Mouse (Mus musculus) kidney, postnatal 36 days (tissue): ENCODE results near the gene Med13l.

Experiments
- DNase-seq, 2 experiments: peaks; one replicate each; pipeline ENCODE4 v3.0.0; 2021 to 2022; ENCODE audit warnings: mixed read lengths in 2 of 2

The Med13l gene

GRCm38 (mm10) chr5:118661751-118662150 is 101.3 kb downstream of the Med13l start:
- DNase-seq = no peak

GRCm38 (mm10) chr5:118663999-118664398 is 103.5 kb downstream of the Med13l start:
- peak in 1 of 2 experiments; percentile 31 for DNase-seq

DNA sequence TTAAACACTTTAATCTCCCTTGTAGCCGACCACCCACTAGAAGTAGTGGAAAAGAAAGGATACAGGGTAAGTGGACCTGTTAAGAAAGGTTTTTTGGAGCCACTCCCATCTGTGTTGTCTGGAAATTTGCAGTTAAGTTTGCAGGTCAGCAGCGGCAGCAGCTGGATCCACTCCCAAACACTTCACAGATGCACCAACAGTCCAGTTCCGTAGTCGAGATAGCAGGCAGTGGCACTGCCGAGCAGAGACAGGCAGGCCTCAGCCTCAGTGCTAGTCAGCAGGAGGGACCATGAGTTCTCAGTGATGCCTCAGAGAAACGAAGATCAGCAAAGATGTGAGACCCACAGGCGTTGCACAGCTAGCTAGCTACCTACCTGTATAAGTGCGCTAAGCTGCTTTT is 104.5 kb downstream of the Med13l start:
- no peak for DNase-seq

GRCm38 (mm10) chr5:118666437-118667207 is 106.1 kb downstream of the Med13l start:
- no peak for DNase-seq

- DNase-seq = peak in 1 of 2 experiments; percentile 48
Measured at GRCm38 (mm10) chr5:118667863-118668262, 107.4 kb downstream of the Med13l start.

DNA sequence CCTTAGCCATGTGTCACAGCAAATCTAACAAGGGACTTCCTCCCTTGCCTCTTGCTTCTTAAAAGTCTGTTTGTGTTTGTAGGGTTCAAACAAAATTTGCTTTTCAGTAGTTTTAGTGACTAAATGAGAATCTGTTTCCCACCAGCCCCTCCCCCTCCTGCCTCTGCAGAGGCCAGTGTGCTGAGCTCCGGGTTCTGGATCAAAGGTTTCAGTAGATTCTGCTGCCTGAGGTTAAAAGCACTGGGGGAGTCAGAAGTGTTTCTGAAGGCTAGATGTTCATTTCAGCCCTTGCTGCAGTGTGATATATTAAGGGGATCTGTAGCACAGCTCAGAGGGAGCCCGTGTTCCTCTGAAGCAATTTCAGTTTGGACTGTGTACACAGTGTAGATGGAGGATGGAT is 108.5 kb downstream of the Med13l start:
- DNase-seq = peak; percentile 51 to 73

DNA sequence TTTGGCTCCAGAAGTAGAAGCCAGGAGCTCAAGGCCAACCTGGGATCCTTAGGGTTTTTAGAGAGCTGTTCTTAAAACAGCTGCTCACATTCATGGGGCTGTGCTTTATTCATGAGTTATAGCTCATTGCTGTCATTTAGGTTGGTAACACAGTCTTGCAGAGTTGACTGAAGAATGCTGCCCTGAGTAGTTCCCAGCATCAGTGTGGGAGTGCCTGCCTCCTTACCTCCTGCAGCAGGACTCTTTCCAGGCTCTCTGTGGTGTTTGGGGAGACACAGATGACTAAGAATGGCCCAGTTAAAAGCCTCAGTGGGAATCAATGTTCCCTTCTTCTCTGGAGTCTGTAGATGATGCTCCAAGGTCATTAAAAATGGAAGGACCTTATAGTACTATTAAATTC is 111.6 kb downstream of the Med13l start:
- no peak for DNase-seq

GRCm38 (mm10) chr5:118673859-118674258 is 113.4 kb downstream of the Med13l start:
- DNase-seq = no peak

- DNase-seq = no peak
Measured at GRCm38 (mm10) chr5:118674321-118674720, 113.8 kb downstream of the Med13l start.

DNA sequence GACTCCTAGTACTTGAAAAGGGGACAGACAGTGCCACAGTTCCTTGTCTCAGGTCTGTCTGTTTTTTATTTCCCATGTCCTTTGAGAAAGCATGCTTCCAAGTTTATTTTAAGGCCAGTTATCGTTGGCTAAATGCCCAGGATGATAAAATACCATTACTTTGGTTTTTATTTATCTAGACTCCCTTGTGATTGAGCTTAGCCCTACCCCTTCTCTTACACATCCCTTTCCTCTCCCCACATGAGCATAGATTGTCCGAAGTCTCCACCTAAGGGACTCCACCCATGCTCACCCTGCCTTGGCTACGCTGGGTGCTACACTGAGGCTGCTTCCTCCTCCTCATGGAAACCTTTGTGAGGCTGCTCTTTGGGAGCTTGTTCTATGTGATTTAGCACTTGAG is 115.2 kb downstream of the Med13l start:
- DNase-seq = peak in 1 of 2 experiments; percentile 34

- no peak for DNase-seq
Measured at GRCm38 (mm10) chr5:118676151-118676918, 115.9 kb downstream of the Med13l start.

- peak; percentile 59 to 60 for DNase-seq
Measured at GRCm38 (mm10) chr5:118679283-118679835, 118.9 kb downstream of the Med13l start.

- no peak for DNase-seq
Measured at GRCm38 (mm10) chr5:118680853-118681252, 120.4 kb downstream of the Med13l start.

DNA sequence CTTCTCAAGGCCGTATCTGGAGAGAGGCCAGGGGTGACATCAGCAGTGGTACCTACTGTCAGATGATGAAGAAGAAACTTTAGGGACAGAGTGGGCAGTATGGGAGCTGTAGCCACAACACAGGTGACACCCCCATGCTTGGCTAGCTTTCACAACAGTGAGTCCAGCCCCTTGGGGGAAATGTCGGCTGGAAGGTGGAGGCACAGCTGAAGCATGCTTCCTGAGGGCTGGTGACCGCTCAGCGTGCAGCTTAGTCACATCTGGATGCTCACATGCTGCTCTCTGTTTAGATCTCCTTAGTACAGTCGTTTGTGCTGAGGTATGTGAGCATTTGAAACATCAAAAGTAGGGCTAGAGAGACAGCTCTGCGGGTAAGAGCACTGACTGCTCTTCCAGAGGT is 121.5 kb downstream of the Med13l start:
- no peak for DNase-seq

- peak; percentile 42 to 44 for DNase-seq
Measured at GRCm38 (mm10) chr5:118685145-118685544, 124.7 kb downstream of the Med13l start.

DNA sequence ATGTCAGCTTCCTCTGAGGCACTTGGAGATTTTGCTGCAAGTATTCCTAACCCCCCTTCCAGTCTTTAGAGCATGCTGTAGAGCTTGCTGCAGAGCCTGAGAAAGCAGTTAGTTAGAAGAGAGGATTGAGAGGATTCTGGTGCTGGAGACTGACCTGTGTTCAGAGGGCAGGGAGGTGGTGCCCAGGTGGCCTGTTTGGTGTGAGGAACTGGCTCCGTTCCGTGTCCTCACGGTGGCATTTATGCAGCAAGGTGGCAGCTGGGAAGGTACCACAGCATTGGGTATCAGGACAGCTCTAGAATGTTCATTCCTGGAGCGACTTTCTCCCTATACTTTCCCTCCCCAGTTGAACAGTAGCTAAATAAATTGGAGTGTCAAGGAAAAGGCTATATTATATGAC is 125.5 kb downstream of the Med13l start:
- DNase-seq = peak; percentile 36 to 61

GRCm38 (mm10) chr5:118688886-118689835 is 128.7 kb downstream of the Med13l start:
- no peak for DNase-seq

- DNase-seq = no peak
Measured at GRCm38 (mm10) chr5:118691025-118691709, 130.7 kb downstream of the Med13l start.

GRCm38 (mm10) chr5:118691710-118692040 is 131.2 kb downstream of the Med13l start:
- no peak for DNase-seq

DNA sequence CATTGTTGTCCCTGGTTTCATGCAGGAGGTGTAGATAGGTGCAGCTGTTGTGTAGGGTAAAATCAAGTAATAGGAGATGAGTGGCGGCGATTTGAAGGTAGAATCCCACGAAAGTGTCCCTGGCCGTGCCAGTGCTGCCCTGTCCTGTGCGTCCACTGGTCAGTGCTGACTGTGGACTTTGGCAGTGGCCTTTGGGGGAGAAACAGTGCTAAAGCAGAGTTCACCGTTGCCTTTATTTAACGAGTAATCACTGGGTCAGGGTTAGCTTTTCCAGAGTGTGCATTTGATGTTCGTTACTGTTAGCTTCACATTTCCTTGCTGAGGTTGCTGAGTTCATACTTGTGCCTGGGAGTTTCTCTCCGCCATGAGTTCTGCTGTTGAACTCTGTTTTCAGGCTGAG is 133.5 kb downstream of the Med13l start:
- peak; percentile 66 to 69 for DNase-seq

DNA sequence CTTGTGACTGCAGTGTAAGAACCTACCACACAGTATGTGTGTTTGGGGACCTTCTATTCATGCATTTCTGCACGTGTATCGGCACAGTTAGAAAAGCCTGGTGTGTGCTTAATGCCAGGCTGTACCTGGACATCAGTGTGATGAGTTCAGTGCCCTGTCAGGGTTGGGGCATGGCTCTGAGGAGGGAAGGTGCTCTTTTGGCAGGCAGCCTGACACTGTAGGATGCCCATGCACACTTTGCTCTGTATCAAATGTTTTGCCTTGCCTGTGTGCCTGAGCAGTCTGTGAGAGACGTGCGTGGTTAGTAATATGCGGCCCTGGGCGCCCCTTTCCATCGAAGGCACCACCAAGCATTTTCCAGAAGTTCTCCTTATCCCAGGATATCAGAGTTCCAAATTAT is 136.6 kb downstream of the Med13l start:
- DNase-seq = no peak

DNA sequence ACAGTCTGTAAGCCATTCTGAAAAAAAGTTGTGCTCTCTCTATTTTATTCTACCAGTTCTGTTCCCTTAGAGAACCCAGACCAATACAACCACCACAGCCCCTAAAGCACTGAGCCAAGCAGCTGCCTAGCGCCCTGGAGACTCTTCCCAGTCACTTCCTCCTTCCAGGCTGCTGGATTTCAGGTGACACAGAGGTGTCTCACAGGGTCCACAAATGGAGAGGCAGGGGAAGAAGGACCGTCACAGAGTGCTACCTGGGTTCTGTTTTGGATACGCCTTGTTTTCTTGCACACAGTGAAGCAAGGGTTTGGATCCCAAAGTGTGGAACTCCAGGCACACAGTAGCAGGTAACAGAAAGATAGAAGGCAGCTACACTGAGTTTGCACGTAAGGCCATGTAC is 140.5 kb downstream of the Med13l start:
- no peak for DNase-seq
